Mouse (Mus musculus): Measurements from ENCODE around the gene C5ar2. TPM values are rescaled to one million over a fixed set of nuclear protein-coding genes. Genes with fewer than 3 reads are reported as not detected.

C5ar2 gene
- polyA plus RNA-seq, 1 experiment from 2014 or later = 0.80 TPM

DNA sequence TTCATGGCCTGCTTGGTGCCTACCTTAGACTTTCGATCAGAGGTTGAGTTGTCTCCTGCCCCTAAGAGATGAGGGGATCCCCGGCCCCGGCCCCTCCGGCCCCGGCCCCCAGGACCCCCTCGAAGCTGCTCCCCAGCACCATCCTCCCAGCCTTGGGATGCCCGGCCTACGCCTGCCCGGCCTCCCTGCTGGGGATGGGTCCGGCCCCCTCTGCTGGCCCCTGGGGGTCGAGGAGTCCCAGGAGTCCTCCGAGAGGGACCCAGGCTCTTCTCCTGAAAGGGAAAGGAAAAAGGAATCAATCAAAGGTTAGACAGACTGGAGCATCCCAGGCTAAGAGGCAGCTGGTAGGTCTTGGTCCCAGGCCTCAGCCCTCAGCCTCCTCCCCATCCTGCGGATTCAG, 38.4 kb upstream of the C5ar2 start:
- no peak for ATAC-seq (ENCODE audit: insufficient number of reproducible peaks, insufficient read depth, low FRiP score, low read depth)
- 92% methylated on average over 13 of the region's 13 CpGs for WGBS

DNA sequence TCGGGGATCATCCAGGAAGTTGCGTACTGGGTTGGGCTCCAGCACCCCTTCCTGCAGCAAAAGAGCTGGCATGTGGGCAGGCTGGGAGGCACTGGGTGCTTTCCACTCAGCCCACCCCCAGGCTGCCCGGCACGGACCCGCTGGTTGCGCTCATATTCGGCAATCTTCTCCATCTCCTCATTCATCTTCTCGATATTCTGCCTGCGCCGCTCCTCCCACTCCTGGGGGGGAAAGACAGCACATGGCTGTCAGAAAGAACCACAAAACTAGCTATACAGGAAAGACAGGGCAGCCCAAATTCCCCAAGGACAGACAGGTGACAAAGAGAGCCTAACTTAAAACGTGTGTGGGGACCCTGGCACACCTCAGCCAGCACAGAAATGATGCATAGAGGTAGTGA, 36.8 kb upstream of the C5ar2 start:
- ATAC-seq (ENCODE audit: insufficient number of reproducible peaks, insufficient read depth, low FRiP score, low read depth) = no peak
- Histone ChIP-seq H3K27me3 (ENCODE audit: control insufficient read depth, insufficient read depth, low read length) (no peaks in the 10 kb centered on the region), H3K4me1 (ENCODE audit: control insufficient read depth in 2 of 2, insufficient read depth in 2 of 2, low read length in 2 of 2) (peaks cover 4 to 7% of the 10 kb centered on the region in 2 experiments), H3K9me3 (ENCODE audit: control insufficient read depth, low read length) (no peaks in the 10 kb centered on the region), H3K27ac (replicated peaks in 1 of 2; ENCODE audit: control insufficient read depth in 1 of 2, insufficient read depth in 1 of 2, low read depth in 2 of 2, low read length in 2 of 2) (no peak overlapping the region), H3K9ac (ENCODE audit: low read length) (no peak overlapping the region), H3K4me3 (ENCODE audit: control insufficient read depth in 1 of 2, insufficient read depth in 1 of 2, low read depth in 1 of 2, low read length in 2 of 2) (no peak overlapping the region), H3K36me3 (ENCODE audit: control insufficient read depth, insufficient read depth, low read length) (peaks cover 83% of the 10 kb centered on the region), H3K4me2 (ENCODE audit: low read length) (no peak overlapping the region)
- 92% methylated on average over 11 of the region's 11 CpGs for WGBS

More for the DNA sequence above, 38.4 kb upstream of the C5ar2 start:
- Histone ChIP-seq H3K9me3 (ENCODE audit: control insufficient read depth, low read length) (no peaks in the 10 kb centered on the region), H3K36me3 (ENCODE audit: control insufficient read depth, insufficient read depth, low read length) (peaks cover 67% of the 10 kb centered on the region), H3K4me2 (ENCODE audit: low read length) (no peak overlapping the region), H3K27me3 (ENCODE audit: control insufficient read depth, insufficient read depth, low read length) (no peaks in the 10 kb centered on the region), H3K4me1 (ENCODE audit: control insufficient read depth in 2 of 2, insufficient read depth in 2 of 2, low read length in 2 of 2) (peaks cover 4 to 8% of the 10 kb centered on the region in 2 experiments), H3K4me3 (ENCODE audit: control insufficient read depth in 1 of 2, insufficient read depth in 1 of 2, low read depth in 1 of 2, low read length in 2 of 2) (no peak overlapping the region), H3K27ac (replicated peaks in 1 of 2; ENCODE audit: control insufficient read depth in 1 of 2, insufficient read depth in 1 of 2, low read depth in 2 of 2, low read length in 2 of 2) (no peak overlapping the region), H3K9ac (ENCODE audit: low read length) (no peak overlapping the region)

DNA sequence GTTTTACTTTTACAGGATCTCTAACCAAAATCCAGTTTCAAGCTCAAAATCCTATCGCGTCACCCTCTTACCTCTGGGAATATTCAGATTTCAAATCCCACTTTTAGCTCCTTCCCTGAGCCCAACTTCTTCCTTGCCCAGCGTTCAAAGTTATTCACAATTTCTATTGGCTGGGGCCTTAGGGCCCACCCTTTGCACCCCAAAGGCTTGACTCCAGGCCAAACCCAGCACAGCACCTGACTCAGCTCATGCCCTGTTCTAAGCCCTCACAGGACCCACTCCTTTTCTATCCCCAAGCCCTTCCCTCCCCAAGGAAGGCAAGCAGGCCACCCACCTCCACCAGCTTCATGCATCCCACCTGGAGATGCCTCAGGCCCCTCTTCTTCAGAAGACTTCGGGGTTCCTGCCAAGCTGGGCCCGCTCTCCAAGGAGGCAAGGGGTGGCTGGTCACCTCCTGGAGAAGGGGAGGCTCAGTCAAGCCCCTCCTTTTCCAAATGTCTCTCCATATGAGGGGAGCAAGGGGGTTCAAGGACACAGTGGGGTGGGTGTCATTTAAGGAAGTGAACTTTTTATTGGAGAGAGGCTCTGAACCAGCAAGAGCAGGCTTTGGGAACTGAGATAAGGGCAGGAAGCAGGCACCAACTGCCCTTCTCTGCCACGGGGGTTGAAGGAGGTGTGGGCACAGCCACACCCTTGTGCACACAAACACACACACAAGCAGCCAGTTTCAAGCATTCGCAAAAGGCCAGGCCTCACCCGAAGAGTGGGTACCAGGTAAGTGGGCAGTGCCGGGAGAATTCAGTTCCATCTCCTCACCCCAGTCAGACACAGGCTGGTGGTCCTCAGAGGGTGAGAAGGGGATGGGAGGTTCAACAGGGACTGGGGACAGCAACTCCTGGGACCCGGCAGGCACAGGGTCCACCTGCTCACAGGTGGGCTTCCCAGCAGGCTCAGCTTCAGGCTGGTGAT, 31.3 kb upstream of the C5ar2 start:
- no peak overlapping the region for H3K9ac ChIP-seq (ENCODE audit: low read length)
- H3K4me1 ChIP-seq (ENCODE audit: control insufficient read depth in 2 of 2, insufficient read depth in 2 of 2, low read length in 2 of 2) = peaks cover 14 to 20% of the 10 kb centered on the region in 2 experiments
- H3K4me3 ChIP-seq (ENCODE audit: control insufficient read depth in 1 of 2, insufficient read depth in 1 of 2, low read depth in 1 of 2, low read length in 2 of 2) = no peak overlapping the region
- 86% methylated on average over 10 of the region's 10 CpGs for WGBS
- no peak overlapping the region for H3K4me2 ChIP-seq (ENCODE audit: low read length)
- H3K9me3 ChIP-seq (ENCODE audit: control insufficient read depth, low read length) = no peaks in the 10 kb centered on the region
- no peaks in the 10 kb centered on the region for H3K27me3 ChIP-seq (ENCODE audit: control insufficient read depth, insufficient read depth, low read length)
- peaks cover 50% of the 10 kb centered on the region for H3K36me3 ChIP-seq (ENCODE audit: control insufficient read depth, insufficient read depth, low read length)
- H3K27ac ChIP-seq (replicated peaks in 1 of 2; ENCODE audit: control insufficient read depth in 1 of 2, insufficient read depth in 1 of 2, low read depth in 2 of 2, low read length in 2 of 2) = no peak overlapping the region
- ATAC-seq (ENCODE audit: insufficient number of reproducible peaks, insufficient read depth, low FRiP score, low read depth) = no peak

DNA sequence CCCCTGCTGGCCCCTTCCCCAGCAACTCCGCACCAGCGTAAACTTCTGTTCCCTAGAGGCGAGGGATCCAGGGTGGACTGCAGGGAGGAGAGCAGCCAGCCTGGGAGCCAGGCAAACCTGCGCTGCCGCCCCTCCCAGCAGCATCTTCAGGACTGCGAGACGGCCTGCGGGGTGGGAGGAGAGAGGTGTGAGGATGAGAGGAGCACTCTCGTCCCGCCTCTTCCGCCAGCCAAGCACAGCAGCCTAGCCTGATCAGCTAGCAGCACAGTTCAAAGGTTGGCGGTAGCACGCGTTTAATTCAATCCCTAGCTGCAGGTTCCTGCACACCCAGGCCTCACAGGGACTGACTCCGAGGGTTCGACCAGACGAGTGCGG, 29.8 kb upstream of the C5ar2 start:
- under 1% methylated on average over 18 of the region's 18 CpGs for WGBS
- peak overlapping the region; percentile 85 for H3K9ac ChIP-seq (ENCODE audit: low read length)

GRCm38 (mm10) chr7:16273081-16273765, 29.3 kb upstream of the C5ar2 start, which contains the start of gene Inafm1:
Gene Inafm1, minus strand, starts transcription at chr7:16273617.
- H3K27ac ChIP-seq (replicated peaks in 1 of 2; ENCODE audit: control insufficient read depth in 1 of 2, insufficient read depth in 1 of 2, low read depth in 2 of 2, low read length in 2 of 2) = peak within 1 kb of the TSS; percentile 63 to 89
- no peaks in the 10 kb centered on the region for H3K9me3 ChIP-seq (ENCODE audit: control insufficient read depth, low read length)
- H3K36me3 ChIP-seq (ENCODE audit: control insufficient read depth, insufficient read depth, low read length) = peaks cover 33% of the 10 kb centered on the region
- H3K4me2 ChIP-seq (ENCODE audit: low read length) = peak within 1 kb of the TSS; percentile 97
- H3K4me3 ChIP-seq (ENCODE audit: control insufficient read depth in 1 of 2, insufficient read depth in 1 of 2, low read depth in 1 of 2, low read length in 2 of 2) = peak within 1 kb of the TSS; percentile 76 to 81
- WGBS = 2% methylated on average over 37 of the region's 49 CpGs
- peak within 1 kb of the TSS; percentile 85 for H3K9ac ChIP-seq (ENCODE audit: low read length)
- H3K27me3 ChIP-seq (ENCODE audit: control insufficient read depth, insufficient read depth, low read length) = no peaks in the 10 kb centered on the region
- ATAC-seq (ENCODE audit: insufficient number of reproducible peaks, insufficient read depth, low FRiP score, low read depth) = peak; percentile 84
- peaks cover 14 to 20% of the 10 kb centered on the region in 2 experiments for H3K4me1 ChIP-seq (ENCODE audit: control insufficient read depth in 2 of 2, insufficient read depth in 2 of 2, low read length in 2 of 2)

More for the DNA sequence above, 29.8 kb upstream of the C5ar2 start:
- Histone ChIP-seq H3K27ac (replicated peaks in 1 of 2; ENCODE audit: control insufficient read depth in 1 of 2, insufficient read depth in 1 of 2, low read depth in 2 of 2, low read length in 2 of 2) (peak overlapping the region; percentile 63 to 89), H3K27me3 (ENCODE audit: control insufficient read depth, insufficient read depth, low read length) (no peaks in the 10 kb centered on the region), H3K4me3 (ENCODE audit: control insufficient read depth in 1 of 2, insufficient read depth in 1 of 2, low read depth in 1 of 2, low read length in 2 of 2) (peak overlapping the region; percentile 76 to 81), H3K4me1 (ENCODE audit: control insufficient read depth in 2 of 2, insufficient read depth in 2 of 2, low read length in 2 of 2) (peaks cover 14 to 20% of the 10 kb centered on the region in 2 experiments), H3K9me3 (ENCODE audit: control insufficient read depth, low read length) (no peaks in the 10 kb centered on the region), H3K36me3 (ENCODE audit: control insufficient read depth, insufficient read depth, low read length) (peaks cover 38% of the 10 kb centered on the region), H3K4me2 (ENCODE audit: low read length) (peak overlapping the region; percentile 97)
- peak; percentile 41 for ATAC-seq (ENCODE audit: insufficient number of reproducible peaks, insufficient read depth, low FRiP score, low read depth)

GRCm38 (mm10) chr7:16272681-16273080, 28.7 kb upstream of the C5ar2 start:
- Histone ChIP-seq H3K4me3 (ENCODE audit: control insufficient read depth in 1 of 2, insufficient read depth in 1 of 2, low read depth in 1 of 2, low read length in 2 of 2) (peak overlapping the region; percentile 76 to 81), H3K4me2 (ENCODE audit: low read length) (peak overlapping the region; percentile 97), H3K36me3 (ENCODE audit: control insufficient read depth, insufficient read depth, low read length) (peaks cover 27% of the 10 kb centered on the region), H3K27me3 (ENCODE audit: control insufficient read depth, insufficient read depth, low read length) (no peaks in the 10 kb centered on the region), H3K4me1 (ENCODE audit: control insufficient read depth in 2 of 2, insufficient read depth in 2 of 2, low read length in 2 of 2) (peaks cover 14 to 20% of the 10 kb centered on the region in 2 experiments), H3K27ac (replicated peaks in 1 of 2; ENCODE audit: control insufficient read depth in 1 of 2, insufficient read depth in 1 of 2, low read depth in 2 of 2, low read length in 2 of 2) (peak overlapping the region; percentile 54 to 89), H3K9ac (ENCODE audit: low read length) (peak overlapping the region; percentile 85), H3K9me3 (ENCODE audit: control insufficient read depth, low read length) (no peaks in the 10 kb centered on the region)
- peak; percentile 74 for ATAC-seq (ENCODE audit: insufficient number of reproducible peaks, insufficient read depth, low FRiP score, low read depth)
- under 1% methylated on average over 40 of the region's 46 CpGs for WGBS

DNA sequence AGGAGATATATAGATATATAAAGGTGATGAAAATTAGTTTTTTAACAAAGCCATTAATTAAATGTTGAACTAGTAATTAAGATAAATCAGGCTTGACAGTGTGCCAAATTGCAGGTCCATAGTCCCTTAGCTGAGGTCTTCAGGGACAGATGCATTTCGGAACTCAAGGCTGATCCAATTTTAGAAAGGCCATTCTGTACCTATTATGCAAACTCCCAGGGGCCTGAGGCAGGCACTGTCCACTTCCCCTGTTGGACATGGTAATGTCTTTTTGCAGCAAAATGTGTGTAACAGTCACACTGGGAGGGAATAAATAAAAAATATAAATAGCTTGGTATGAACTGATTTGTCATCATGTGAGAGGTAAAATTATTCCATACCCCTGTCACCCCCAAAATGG, 27.2 kb upstream of the C5ar2 start:
- H3K27ac ChIP-seq (replicated peaks in 1 of 2; ENCODE audit: control insufficient read depth in 1 of 2, insufficient read depth in 1 of 2, low read depth in 2 of 2, low read length in 2 of 2) = no peak overlapping the region
- peaks cover 14 to 20% of the 10 kb centered on the region in 2 experiments for H3K4me1 ChIP-seq (ENCODE audit: control insufficient read depth in 2 of 2, insufficient read depth in 2 of 2, low read length in 2 of 2)
- H3K36me3 ChIP-seq (ENCODE audit: control insufficient read depth, insufficient read depth, low read length) = peaks cover 12% of the 10 kb centered on the region
- H3K9me3 ChIP-seq (ENCODE audit: control insufficient read depth, low read length) = no peaks in the 10 kb centered on the region
- no peaks in the 10 kb centered on the region for H3K27me3 ChIP-seq (ENCODE audit: control insufficient read depth, insufficient read depth, low read length)
- H3K4me2 ChIP-seq (ENCODE audit: low read length) = 0 out of 2 replicates have a peak overlapping the region, but pooled peaks have one; percentile 97
- no peak for ATAC-seq (ENCODE audit: insufficient number of reproducible peaks, insufficient read depth, low FRiP score, low read depth)
- H3K9ac ChIP-seq (ENCODE audit: low read length) = no peak overlapping the region; the same call in 1 of the 2 replicates
- H3K4me3 ChIP-seq (ENCODE audit: control insufficient read depth in 1 of 2, insufficient read depth in 1 of 2, low read depth in 1 of 2, low read length in 2 of 2) = no peak overlapping the region
- 57% methylated on average over 1 of the region's 1 CpGs for WGBS
